Mouse (Mus musculus) olfactory bulb, adult 2 months (tissue): ENCODE measurements around the gene Gpam. TPM values are rescaled to one million over a fixed set of nuclear protein-coding genes. Genes with fewer than 3 reads are reported as not detected.

ENCODE experiments used
- H3K27ac ChIP-seq: fragments of 200-500 bp; 2 replicates; pipeline ENCODE4 v1.5.1; 2012; ENCODE audit warnings: low read depth, low read length; ENCODE audit not compliant: insufficient read depth
- H3K4me1 ChIP-seq: fragments of 200-500 bp; 2 replicates; pipeline ENCODE4 v1.6.1; 2012; ENCODE audit warnings: low read length; ENCODE audit not compliant: control insufficient read depth, insufficient read depth
- H3K4me3 ChIP-seq: fragments of 200-500 bp; 2 replicates; pipeline ENCODE4 v1.5.1; 2012; ENCODE audit warnings: mild to moderate bottlenecking, low read depth, low read length, moderate library complexity; ENCODE audit not compliant: insufficient read depth
- CTCF ChIP-seq: fragments of 200-500 bp; IDR thresholded peaks from 2 replicates; pipeline ENCODE4 v1.5.1; 2012; ENCODE audit warnings: low read depth, mild to moderate bottlenecking, low read length, moderate library complexity; ENCODE audit not compliant: insufficient read depth
- POLR2A ChIP-seq: fragments of 200-500 bp; IDR thresholded peaks from 2 replicates; pipeline ENCODE4 v1.6.1; 2012; ENCODE audit warnings: mild to moderate bottlenecking, low read depth, low read length, moderate library complexity; ENCODE audit not compliant: insufficient read depth
- WGBS: fragments of 180-500 bp; shearing (Covaris S2); methylation state at CpG from one replicate; pipeline ENCODE4 v1.1.7; 2018; 5-methylcytosine and 5-hydroxymethylcytosine counted together
- polyA plus RNA-seq: library from polyadenylated mRNA; stranded (reverse); fragments of >200 nt; gene quantifications from 2 replicates; pipeline ENCODE4 v1.2.4, GENCODE M21; 2012; ENCODE audit warnings: low replicate concordance; ENCODE audit not compliant: missing spikeins, insufficient read depth, insufficient read length

Gpam gene
- polyA plus RNA-seq, 1 experiment = not detected

- no peak overlapping the region for H3K27ac ChIP-seq
- TF ChIP-seq POLR2A = no peak
- no peak for TF ChIP-seq CTCF
- H3K4me3 ChIP-seq = no peak overlapping the region
- WGBS = 78% methylated on average over 5 of the region's 5 CpGs
- peaks cover 13% of the 10 kb centered on the region for H3K4me1 ChIP-seq
Measured at GRCm38 (mm10) chr19:55144691-55145090, 17.7 kb upstream of the Gpam start.

- 51% methylated on average over 11 of the region's 11 CpGs for WGBS
- Histone ChIP-seq H3K4me1 (peaks cover 13% of the 10 kb centered on the region), H3K4me3 (no peak overlapping the region), H3K27ac (no peak overlapping the region)
- TF ChIP-seq POLR2A = no peak
- TF ChIP-seq CTCF = no peak
Measured at GRCm38 (mm10) chr19:55143391-55144300, 16.6 kb upstream of the Gpam start.

- H3K27ac ChIP-seq = no peak overlapping the region
- TF ChIP-seq CTCF (no peak), POLR2A (no peak)
- peaks cover 8% of the 10 kb centered on the region for H3K4me1 ChIP-seq
- no peak overlapping the region for H3K4me3 ChIP-seq
- 91% methylated on average over 7 of the region's 7 CpGs for WGBS
Measured at GRCm38 (mm10) chr19:55139301-55139700, 12.3 kb upstream of the Gpam start.

- Histone ChIP-seq H3K4me1 (peaks cover 5% of the 10 kb centered on the region), H3K4me3 (no peak overlapping the region), H3K27ac (no peak overlapping the region)
- WGBS = 84% methylated on average over 7 of the region's 7 CpGs
- TF ChIP-seq CTCF (no peak), POLR2A (no peak)
Measured at GRCm38 (mm10) chr19:55138506-55138905, 11.5 kb upstream of the Gpam start.

- no peak overlapping the region for H3K27ac ChIP-seq
- TF ChIP-seq CTCF (no peak), POLR2A (no peak)
- H3K4me3 ChIP-seq = no peak overlapping the region
- 35% methylated on average over 7 of the region's 7 CpGs for WGBS
- H3K4me1 ChIP-seq = peaks cover 5% of the 10 kb centered on the region
Measured at GRCm38 (mm10) chr19:55137884-55138283, 10.8 kb upstream of the Gpam start.

- Histone ChIP-seq H3K27ac (no peak overlapping the region), H3K4me3 (no peak overlapping the region), H3K4me1 (peaks cover 5% of the 10 kb centered on the region)
- TF ChIP-seq POLR2A (no peak), CTCF (no peak)
- 86% methylated on average over 4 of the region's 4 CpGs for WGBS
Measured at GRCm38 (mm10) chr19:55136693-55137427, 9.8 kb upstream of the Gpam start.

- H3K27ac ChIP-seq = no peak overlapping the region
- no peak for TF ChIP-seq POLR2A
- no peak for TF ChIP-seq CTCF
- peaks cover 5% of the 10 kb centered on the region for H3K4me1 ChIP-seq
- WGBS = 94% methylated on average over 3 of the region's 3 CpGs
- no peak overlapping the region for H3K4me3 ChIP-seq
Measured at GRCm38 (mm10) chr19:55135918-55136317, 8.9 kb upstream of the Gpam start.

GRCm38 (mm10) chr19:55134521-55134920, 7.5 kb upstream of the Gpam start:
- no peak for TF ChIP-seq CTCF
- TF ChIP-seq POLR2A = no peak
- WGBS = 81% methylated on average over 9 of the region's 9 CpGs
- peaks cover 5% of the 10 kb centered on the region for H3K4me1 ChIP-seq
- no peak overlapping the region for H3K27ac ChIP-seq
- H3K4me3 ChIP-seq = no peak overlapping the region

GRCm38 (mm10) chr19:55132476-55132875, 5.4 kb upstream of the Gpam start:
- H3K27ac ChIP-seq = no peak overlapping the region
- TF ChIP-seq CTCF = no peak
- no peak for TF ChIP-seq POLR2A
- WGBS = 91% methylated on average over 3 of the region's 3 CpGs
- H3K4me3 ChIP-seq = no peak overlapping the region
- peaks cover 2% of the 10 kb centered on the region; the same call in 1 of the 2 replicates for H3K4me1 ChIP-seq
